Mouse (Mus musculus) CD4-positive, CD25-positive, alpha-beta regulatory T cell, adult 2 months (primary cell): ENCODE results near the gene Atg10.
A peak's percentile ranks its signal among the peaks of the same experiment; 100 is the strongest.
"Not testable (repeated sequence)": the region's sequence is repeated elsewhere in the genome, so short reads cannot be mapped to it uniquely, and the experiment has no call there.

ENCODE experiments used
- DNase-seq: peaks from one replicate; pipeline ENCODE4 v3.0.0-alpha.2; 2012; ENCODE audit warnings: low read depth, low spot score

The Atg10 gene

GRCm38 (mm10) chr13:90939600-90939999 lies 284.2 kb downstream of the Atg10 start:
- DNase-seq: no peak

- DNase-seq: no peak
Observed at GRCm38 (mm10) chr13:90939192-90939591, 284.6 kb downstream of the Atg10 start.

GRCm38 (mm10) chr13:90935852-90936251 lies 287.9 kb downstream of the Atg10 start:
- DNase-seq: no peak

- no peak for DNase-seq
Observed at GRCm38 (mm10) chr13:90933256-90933655, 290.5 kb downstream of the Atg10 start.

GRCm38 (mm10) chr13:90929847-90930246 lies 293.9 kb downstream of the Atg10 start:
- DNase-seq: peak; percentile 88

GRCm38 (mm10) chr13:90928266-90928665 lies 295.5 kb downstream of the Atg10 start:
- not testable (repeated sequence) for DNase-seq

- DNase-seq: no peak
Observed at GRCm38 (mm10) chr13:90926938-90927633, 296.7 kb downstream of the Atg10 start.

- no peak for DNase-seq
Observed at GRCm38 (mm10) chr13:90926125-90926765, 297.5 kb downstream of the Atg10 start.

- no peak for DNase-seq
Observed at GRCm38 (mm10) chr13:90925191-90925590, 298.6 kb downstream of the Atg10 start.

GRCm38 (mm10) chr13:90924072-90924471 lies 299.7 kb downstream of the Atg10 start:
- no peak for DNase-seq

GRCm38 (mm10) chr13:90923617-90924016 lies 300.2 kb downstream of the Atg10 start:
- not testable (repeated sequence) for DNase-seq

- DNase-seq: peak; percentile 95
Observed at GRCm38 (mm10) chr13:90922751-90923612, 300.8 kb downstream of the Atg10 start, which contains the start of gene Rps23. Rps23 (plus strand) TSS chr13:90922958.

- DNase-seq: no peak
Observed at GRCm38 (mm10) chr13:90914721-90915120, 309.0 kb downstream of the Atg10 start.

GRCm38 (mm10) chr13:90913675-90914192 lies 310.0 kb downstream of the Atg10 start:
- DNase-seq: no peak

GRCm38 (mm10) chr13:90912760-90913674 lies 310.8 kb downstream of the Atg10 start:
- no peak for DNase-seq

- DNase-seq: no peak
Observed at GRCm38 (mm10) chr13:90907376-90907775, 316.4 kb downstream of the Atg10 start.

- DNase-seq: no peak
Observed at GRCm38 (mm10) chr13:90905176-90905575, 318.6 kb downstream of the Atg10 start, which contains the start of gene Atp6ap1l. Atp6ap1l (minus strand) TSS chr13:90905355.

GRCm38 (mm10) chr13:90896821-90897220 lies 326.9 kb downstream of the Atg10 start:
- no peak for DNase-seq

GRCm38 (mm10) chr13:90896098-90896497 lies 327.7 kb downstream of the Atg10 start:
- no peak for DNase-seq

GRCm38 (mm10) chr13:90894819-90895218 lies 328.9 kb downstream of the Atg10 start:
- DNase-seq: no peak

- DNase-seq: no peak
Observed at GRCm38 (mm10) chr13:90890111-90890510, 333.7 kb downstream of the Atg10 start.
